9 mouse cellular contexts compared by ENCODE assay signal in the genomic region with DNA sequence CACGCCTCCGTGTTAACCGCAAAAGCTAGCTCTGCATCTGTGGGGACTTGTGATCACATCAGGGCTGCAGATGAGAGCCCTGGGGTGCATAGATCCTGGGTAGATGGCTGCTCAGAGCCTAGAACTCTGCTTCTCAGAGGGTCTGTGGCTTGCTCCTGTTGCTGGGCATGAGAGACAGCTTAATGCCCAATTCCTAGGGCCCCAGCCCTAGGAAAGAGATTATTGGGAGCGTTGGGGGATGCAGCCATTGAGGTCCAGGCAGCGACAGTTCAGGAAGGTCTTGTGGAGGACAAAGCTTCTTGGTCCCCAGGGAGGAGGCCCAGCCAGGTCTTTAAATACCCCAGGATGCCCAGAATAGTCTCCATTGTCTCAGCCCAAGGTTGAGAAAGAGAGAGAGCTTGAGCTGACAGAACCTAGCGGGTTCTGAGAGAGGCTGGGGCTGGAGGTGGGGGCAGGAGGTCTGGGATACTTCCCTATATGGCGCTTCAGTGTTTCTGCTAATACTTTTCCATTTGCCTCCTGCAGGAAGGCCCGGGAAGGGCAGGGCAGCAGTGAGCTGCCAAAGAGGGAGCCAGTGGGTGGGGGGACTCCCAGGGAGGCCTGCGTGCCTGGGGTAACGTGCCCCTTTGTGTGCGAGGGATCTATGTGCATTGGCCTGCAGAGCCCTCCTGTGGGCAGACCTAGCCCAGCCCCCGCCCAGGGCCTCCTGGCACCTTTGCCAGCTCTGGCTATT. TPM values are rescaled to one million over a fixed set of nuclear protein-coding genes. Genes with fewer than 3 reads are reported as not detected.
DNase-seq lines count a peak whose midpoint lies in the region; ATAC-seq lines count a peak whose summit lies in the region.
"Had no signal": no experiment of that assay in that cellular context is flagged by ENCODE, and none has a peak within 500 bp of the region (broad histone marks: within the 10 kb centered on the region; RNA-seq: fewer than 3 reads in every experiment).

No protein-coding gene starts in this region.

- no peaks in the 10 kb centered on the region for H3K36me3 ChIP-seq in intestine, embryonic 16.5 days (ENCODE audit: control insufficient read depth, insufficient read depth, low read length)
- no peaks in the 10 kb centered on the region for H3K36me3 ChIP-seq in midbrain, embryonic 11.5 days (ENCODE audit: control insufficient read depth, insufficient read depth, low read length)
- H3K36me3 ChIP-seq: G1E had no signal

- H3K4me2 ChIP-seq in intestine, embryonic 16.5 days (ENCODE audit: low read depth, low read length) = peak overlapping the region; percentile 20; the same call in 1 of the 2 replicates
- H3K4me2 ChIP-seq in midbrain, embryonic 11.5 days = no peak overlapping the region

- H3K9ac ChIP-seq in intestine, embryonic 16.5 days (ENCODE audit: low read depth, low read length) = peak overlapping the region; percentile 52
- peak overlapping the region; percentile 21; the same call in 1 of the 2 replicates for H3K9ac ChIP-seq in midbrain, embryonic 11.5 days (ENCODE audit: low read length)

- DNase-seq in cerebellum, postnatal 25 days = peak; percentile 40
- DNase-seq in cerebellum, adult 8-10 months = no peak
- DNase-seq in adipocyte (ENCODE audit: low spot score) = peak; percentile 50
- peak; percentile 99 for DNase-seq in heart, adult 11 months
- DNase-seq in midbrain, embryonic 11.5 days (ENCODE audit: low spot score, missing footprints) = peak; percentile 92
- no peak for DNase-seq in right cerebral cortex, adult 2 months (ENCODE audit: low spot score in 2 of 2)
- no peak for DNase-seq in right cerebral cortex, postnatal 36 days (ENCODE audit: low spot score in 2 of 2)

- peaks cover 66% of the 10 kb centered on the region for H3K4me1 ChIP-seq in intestine, embryonic 16.5 days (ENCODE audit: control insufficient read depth, insufficient read depth, low read length)
- H3K4me1 ChIP-seq in midbrain, embryonic 11.5 days (ENCODE audit: control insufficient read depth, insufficient read depth, low read length) = peaks cover 43% of the 10 kb centered on the region

- H3K9me3 ChIP-seq in intestine, embryonic 16.5 days (ENCODE audit: control insufficient read depth, low read length) = no peaks in the 10 kb centered on the region
- H3K9me3 ChIP-seq in midbrain, embryonic 11.5 days (ENCODE audit: control insufficient read depth, low read length) = no peaks in the 10 kb centered on the region
- H3K9me3 ChIP-seq: G1E had no signal

- H3K27ac ChIP-seq in intestine, embryonic 16.5 days (ENCODE audit: low read length) = peak overlapping the region; percentile 93
- 0 out of 2 replicates have a peak overlapping the region, but pooled peaks have one; percentile 44 for H3K27ac ChIP-seq in midbrain, embryonic 11.5 days (ENCODE audit: low read depth, low read length)

- H3K4me3 ChIP-seq in intestine, embryonic 16.5 days (ENCODE audit: low read length) = no peak overlapping the region
- no peak overlapping the region for H3K4me3 ChIP-seq in midbrain, embryonic 11.5 days (ENCODE audit: low read depth, low read length)

- peak; percentile 68 for ATAC-seq in intestine, embryonic 16.5 days
- ATAC-seq in midbrain, embryonic 11.5 days (ENCODE audit: low FRiP score) = peak; percentile 58

- 24% methylated on average over 12 of the region's 12 CpGs for WGBS in intestine, embryonic 16.5 days
- WGBS in midbrain, embryonic 11.5 days = 7% methylated on average over 12 of the region's 12 CpGs

- H3K27me3 ChIP-seq in intestine, embryonic 16.5 days (replicated peaks; ENCODE audit: control insufficient read depth, insufficient read depth, low read length) = no peaks in the 10 kb centered on the region
- no peaks in the 10 kb centered on the region for H3K27me3 ChIP-seq in midbrain, embryonic 11.5 days (ENCODE audit: control insufficient read depth, insufficient read depth, low read length)

RNA-seq across cellular contexts. Expression of a gene that starts 20.2 kb away (rescaled TPM):
- 24.5 TPM in 2 replicates for polyA plus RNA-seq in intestine, embryonic 16.5 days (2015; fragmentation: Nextera tagmentation; extraction: Ambion mirVana)
- 9.6 and 11.2 TPM in 2 replicates for polyA plus RNA-seq in midbrain, embryonic 11.5 days (2014; fragmentation: Nextera tagmentation; extraction: Ambion mirVana)
- polyA plus RNA-seq: G1E had no signal

RNA-seq across cellular contexts. Expression of a gene that starts 35.7 kb away (rescaled TPM):
- not detected in 2 replicates for polyA plus RNA-seq in intestine, embryonic 16.5 days (2015; fragmentation: Nextera tagmentation; extraction: Ambion mirVana)
- polyA plus RNA-seq in midbrain, embryonic 11.5 days (2014; fragmentation: Nextera tagmentation; extraction: Ambion mirVana) = not detected in 2 replicates
- polyA plus RNA-seq: G1E had no signal

RNA-seq across cellular contexts. Expression of a gene that starts 58.4 kb away (rescaled TPM):
- 237 and 402 TPM in 2 replicates for polyA plus RNA-seq in intestine, embryonic 16.5 days (2015; fragmentation: Nextera tagmentation; extraction: Ambion mirVana)
- not detected in 2 replicates for polyA plus RNA-seq in midbrain, embryonic 11.5 days (2014; fragmentation: Nextera tagmentation; extraction: Ambion mirVana)
- polyA plus RNA-seq: G1E had no signal

Comparison
In these comparisons a context has a peak if more than half of its experiments do, and no peak if none do; other contexts are left out.
1. DNase-seq: peak in cerebellum, postnatal 25 days (2 of 2), adipocyte (single experiment), heart, adult 11 months (single experiment) and midbrain, embryonic 11.5 days (single experiment); none in cerebellum, adult 8-10 months (single experiment), right cerebral cortex, adult 2 months (0 of 2) and right cerebral cortex, postnatal 36 days (0 of 2).
2. RNA of a gene that starts 58.4 kb away (polyA plus RNA-seq): 237 to 402 TPM in intestine, embryonic 16.5 days; not detected in midbrain, embryonic 11.5 days; every median in the first group is over 100 times any median in the second.